Mouse (Mus musculus) lung, adult 18-20 months (tissue): Measurements from ENCODE around the gene Eya2.

Experiments used
- DNase-seq, 2 experiments: peaks; one replicate each; pipeline ENCODE4 v3.0.0; 2022; ENCODE audit warnings: mixed read lengths in 2 of 2

The Eya2 gene

DNA sequence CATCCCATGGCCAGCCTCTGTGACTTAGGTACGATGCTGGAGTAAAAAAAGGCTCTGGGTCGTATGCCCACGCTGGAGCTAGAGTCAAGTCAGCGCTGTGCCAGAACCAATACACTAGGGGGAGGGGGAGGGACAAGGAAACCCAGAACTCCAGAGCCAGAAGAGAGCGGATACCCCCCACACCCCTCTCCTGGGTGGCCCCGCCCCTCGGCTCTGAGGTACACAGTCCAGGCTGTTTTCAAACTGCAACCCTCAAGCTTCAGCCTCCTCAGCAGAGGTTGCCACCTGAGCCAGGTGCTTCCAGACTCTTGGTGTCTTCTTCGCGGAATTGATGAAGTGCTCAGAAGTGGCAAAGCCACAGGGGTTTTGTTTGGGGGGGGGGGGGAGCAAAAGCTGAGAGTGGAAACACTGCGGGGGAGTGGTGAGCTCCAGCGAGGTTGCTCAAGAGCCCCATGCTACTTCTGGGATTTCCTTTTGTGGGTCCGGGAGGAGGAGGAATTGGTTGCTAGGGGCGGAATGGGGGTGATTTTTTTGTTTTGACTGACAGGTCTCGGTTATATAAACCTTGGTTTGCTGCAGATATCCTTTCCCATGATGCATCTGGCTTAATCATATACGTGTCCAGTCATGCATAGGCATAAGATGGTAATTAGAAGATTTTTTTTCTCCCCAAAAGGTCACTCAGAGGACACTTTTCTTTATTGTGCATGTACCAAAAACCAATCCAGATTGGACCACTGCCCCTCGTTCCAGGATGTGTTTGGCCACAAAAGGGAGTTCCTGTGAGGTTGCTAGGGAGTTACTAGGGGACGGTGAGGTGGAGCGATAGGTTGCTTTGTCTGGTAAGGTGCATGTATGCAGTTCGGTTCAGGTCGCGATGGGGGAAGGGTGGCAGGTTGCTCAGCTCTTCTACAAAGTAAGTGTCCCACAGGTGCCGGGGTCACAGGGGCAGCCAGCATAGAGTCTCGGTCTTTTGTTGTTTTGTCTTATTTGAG, 122.6 kb downstream of the Eya2 start:
- DNase-seq = peak in 1 of 2 experiments; percentile 31

GRCm38 (mm10) chr2:165719382-165719781, 124.5 kb downstream of the Eya2 start:
- no peak for DNase-seq

- peak in 1 of 2 experiments; percentile 25 for DNase-seq
Observed at GRCm38 (mm10) chr2:165721941-165722340, 127.1 kb downstream of the Eya2 start.

GRCm38 (mm10) chr2:165732552-165733238, 137.9 kb downstream of the Eya2 start:
- no peak for DNase-seq

DNA sequence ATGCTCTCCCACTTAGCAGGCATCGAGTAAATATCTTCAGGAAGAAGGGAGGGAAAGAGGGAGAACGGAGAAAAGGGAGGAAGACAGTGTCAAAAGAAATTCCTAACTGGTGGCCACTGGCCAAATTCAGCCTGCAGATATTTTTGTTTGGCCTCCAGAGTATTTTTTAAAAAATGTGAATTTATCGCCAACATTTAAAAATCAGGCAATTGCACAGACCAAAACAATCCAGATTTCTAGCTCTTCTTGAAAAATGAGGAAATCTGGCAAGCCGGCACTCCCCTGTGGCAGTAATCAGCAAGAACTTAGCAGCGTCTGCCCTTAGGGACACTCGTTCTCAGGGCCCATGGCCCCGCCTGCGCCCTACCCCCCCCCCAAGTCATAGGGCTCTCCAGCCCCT, 138.9 kb downstream of the Eya2 start:
- DNase-seq = no peak

- no peak for DNase-seq
Observed at GRCm38 (mm10) chr2:165736297-165736696, 141.5 kb downstream of the Eya2 start.

- DNase-seq = no peak
Observed at GRCm38 (mm10) chr2:165740381-165740780, 145.5 kb downstream of the Eya2 start.

- no peak for DNase-seq
Observed at GRCm38 (mm10) chr2:165740982-165741381, 146.2 kb downstream of the Eya2 start.

DNA sequence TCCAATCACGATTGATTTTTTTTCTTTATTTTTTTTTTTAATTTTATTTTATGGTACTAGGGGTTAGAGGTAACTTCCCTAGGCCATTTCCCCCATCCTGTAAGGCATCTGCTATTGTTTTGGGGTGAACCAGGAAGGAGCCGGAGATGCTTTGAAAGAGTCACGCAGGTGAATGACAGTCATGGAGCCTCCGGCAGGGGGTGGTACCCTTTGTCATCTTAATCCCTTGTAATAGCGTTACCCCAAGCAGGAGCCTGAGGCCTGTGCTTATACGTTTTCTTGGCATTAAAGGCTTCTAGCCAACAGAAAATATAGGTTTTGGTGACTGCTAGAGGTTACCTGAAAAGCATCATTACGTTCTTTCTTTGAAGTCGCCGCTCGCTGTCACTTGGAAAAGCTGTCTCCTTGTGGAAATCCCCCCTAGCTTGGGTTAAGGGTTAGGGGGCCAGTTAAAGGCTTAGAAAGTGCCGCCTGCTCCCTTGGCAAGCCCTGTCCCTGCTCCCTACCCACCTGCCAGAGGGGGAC, 146.8 kb downstream of the Eya2 start:
- no peak for DNase-seq

GRCm38 (mm10) chr2:165742210-165742786, 147.5 kb downstream of the Eya2 start:
- no peak for DNase-seq

- DNase-seq = no peak
Observed at GRCm38 (mm10) chr2:165745306-165746098, 150.7 kb downstream of the Eya2 start.

- peak; percentile 25 to 28 for DNase-seq
Observed at GRCm38 (mm10) chr2:165747975-165748374, 153.1 kb downstream of the Eya2 start.

GRCm38 (mm10) chr2:165748426-165748825, 153.6 kb downstream of the Eya2 start:
- DNase-seq = no peak

DNA sequence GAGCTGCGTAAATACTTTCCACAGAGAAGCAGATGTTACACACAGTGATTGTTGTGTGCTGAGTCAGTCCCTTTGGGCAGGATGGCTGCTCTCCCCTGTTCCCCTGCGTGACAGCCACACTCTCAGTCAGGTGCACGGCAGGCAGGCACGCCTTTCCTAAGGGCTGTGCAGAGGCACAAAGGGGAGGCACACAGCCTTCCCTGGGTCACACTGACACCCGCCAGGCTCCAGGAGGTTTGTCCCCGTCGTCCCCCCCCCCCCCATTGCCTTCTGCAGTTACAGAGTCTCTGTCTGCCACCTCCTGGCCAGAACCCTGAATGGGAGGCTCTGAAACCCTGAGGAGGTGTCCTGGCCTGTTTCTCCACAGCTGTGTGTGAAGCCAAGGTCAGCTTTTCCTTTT, 156.2 kb downstream of the Eya2 start:
- peak in 1 of 2 experiments; percentile 18 for DNase-seq

DNA sequence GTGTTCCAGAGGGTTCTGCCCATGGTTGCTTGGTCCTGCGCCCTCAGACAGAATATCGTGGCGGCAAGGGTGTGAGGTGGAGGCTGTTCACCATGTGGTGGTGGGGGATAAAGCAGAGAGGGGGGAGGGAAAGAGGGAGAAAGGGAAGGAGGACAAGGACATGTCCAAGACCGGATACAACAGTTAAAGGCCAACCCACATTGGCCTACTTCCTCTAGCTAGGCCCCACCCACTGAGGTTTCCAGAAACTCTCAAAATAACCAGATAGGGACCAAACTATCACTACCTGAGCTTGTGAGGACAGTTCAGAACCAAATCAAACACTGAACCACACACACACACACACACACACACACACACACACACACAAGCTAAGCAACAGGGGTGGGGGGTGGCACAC, 157.9 kb downstream of the Eya2 start:
- DNase-seq = no peak

DNA sequence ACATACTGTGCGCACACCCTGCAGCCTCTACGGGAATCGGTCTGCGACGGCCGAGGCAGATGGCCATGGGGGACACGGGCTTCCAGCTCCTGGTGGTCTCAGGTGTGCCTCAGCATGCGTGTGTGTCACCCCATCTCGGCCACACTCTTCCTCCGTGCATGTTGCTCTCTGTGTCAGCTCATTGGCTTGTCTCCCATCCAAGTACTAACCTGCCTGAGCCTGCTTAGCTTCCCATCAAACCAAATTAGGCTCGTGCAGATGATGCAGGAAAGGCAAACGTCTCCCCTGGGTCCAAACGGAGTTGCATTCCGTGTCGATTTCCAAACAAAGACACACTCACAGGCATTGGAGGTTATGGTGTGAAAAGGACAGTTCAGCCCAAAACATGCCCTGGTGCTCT, 163.0 kb downstream of the Eya2 start:
- no peak for DNase-seq

DNA sequence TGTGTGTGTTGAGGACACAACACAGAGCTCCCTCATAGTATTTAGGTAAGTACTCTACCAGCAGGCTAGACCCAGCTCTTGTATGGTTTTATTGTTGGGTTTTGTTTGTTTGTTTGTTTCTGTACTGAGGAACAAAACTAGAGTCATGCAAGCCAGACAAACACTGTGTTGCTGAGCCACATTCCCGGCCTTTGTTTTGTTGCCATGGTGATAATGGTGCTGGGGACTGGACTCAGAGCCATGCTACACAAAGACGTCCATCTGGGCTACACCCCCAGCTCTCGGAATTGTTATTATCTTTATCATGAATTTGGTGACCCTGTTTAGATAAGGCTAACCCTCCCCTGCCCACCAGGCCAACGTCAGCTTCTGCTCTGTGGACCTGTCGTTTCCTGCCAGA, 163.7 kb downstream of the Eya2 start:
- DNase-seq = peak in 1 of 2 experiments; percentile 47

GRCm38 (mm10) chr2:165759421-165759985, 164.7 kb downstream of the Eya2 start:
- no peak for DNase-seq

GRCm38 (mm10) chr2:165768805-165769358, 174.1 kb downstream of the Eya2 start:
- no peak for DNase-seq

DNA sequence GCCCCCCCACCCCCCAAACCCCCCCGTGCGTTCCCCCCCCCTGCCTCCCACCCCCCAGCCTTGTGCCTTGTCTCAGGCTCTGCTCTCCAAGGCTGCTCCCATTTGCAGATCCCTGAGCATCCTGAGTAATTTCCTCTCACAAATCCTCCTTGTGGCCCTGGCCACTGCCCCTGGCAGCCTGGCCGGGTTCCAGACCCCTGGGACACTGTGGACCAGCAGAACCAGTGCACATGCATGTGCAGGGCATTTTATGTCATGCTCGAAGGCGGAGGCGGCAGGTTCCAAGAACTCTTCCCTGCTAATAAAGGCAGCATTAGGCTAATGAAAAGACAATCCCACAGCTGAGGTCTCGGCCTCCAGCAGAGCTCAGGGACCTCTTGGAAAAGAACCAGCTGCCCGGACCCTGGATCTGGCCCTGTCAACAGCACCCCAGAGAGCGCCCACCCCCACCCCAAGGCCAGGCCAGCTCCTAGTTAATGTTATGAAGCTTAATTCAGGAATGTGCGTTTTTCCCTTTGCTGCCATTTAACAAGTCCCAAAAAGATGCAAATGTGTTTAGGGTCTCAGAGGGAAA, 174.6 kb downstream of the Eya2 start:
- DNase-seq = no peak

DNA sequence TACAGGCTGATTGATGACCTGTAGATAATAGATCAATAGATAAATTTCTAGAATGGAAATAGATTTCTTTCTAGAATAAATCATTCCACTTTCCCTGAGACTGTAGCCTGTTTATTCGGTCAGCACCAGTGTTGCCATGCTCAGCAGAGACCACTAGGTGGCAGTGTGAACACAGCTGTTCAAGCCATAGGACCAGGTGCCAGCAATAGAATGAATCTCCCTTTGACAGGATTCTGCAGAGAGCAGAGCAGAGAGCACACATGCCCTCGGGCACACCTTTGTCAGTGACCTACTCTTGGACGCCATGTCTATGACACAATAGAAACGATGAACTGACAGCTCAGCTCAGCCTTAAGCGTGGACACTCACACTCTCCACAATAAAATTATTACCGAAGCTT, 184.1 kb downstream of the Eya2 start:
- DNase-seq = peak; percentile 66 to 70
